Mouse (Mus musculus) cerebellum, adult 2 months (tissue): ENCODE data around the gene Egflam. TPM values are rescaled to one million over a fixed set of nuclear protein-coding genes. Genes with fewer than 3 reads are reported as not detected.
A peak's percentile ranks its signal among the peaks of the same experiment; 100 is the strongest.

ENCODE experiments used
- DNase-seq, 2 experiments: peaks; one replicate each; pipeline ENCODE4 v3.0.0; 2021
- H3K27ac ChIP-seq: fragments of 200-500 bp; 2 replicates; pipeline ENCODE4 v1.5.1; 2012; ENCODE audit warnings: low read length, control low read depth, inconsistent platforms; ENCODE audit not compliant: insufficient read depth
- H3K27me3 ChIP-seq: fragments of 200-500 bp; 2 replicates; pipeline ENCODE4 v1.6.1; 2012; ENCODE audit warnings: inconsistent platforms, mild to moderate bottlenecking, low read length, moderate library complexity; ENCODE audit not compliant: control insufficient read depth, insufficient read depth
- H3K4me1 ChIP-seq: fragments of 200-500 bp; 2 replicates; pipeline ENCODE4 v1.6.1; 2011; ENCODE audit warnings: low read length; ENCODE audit not compliant: control insufficient read depth, insufficient read depth
- H3K4me3 ChIP-seq: fragments of 200-500 bp; replicated peaks from 2 replicates; pipeline ENCODE3; 2011; ENCODE audit warnings: mild to moderate bottlenecking, low read depth, low read length, control low read depth; ENCODE audit not compliant: insufficient read depth
- CTCF ChIP-seq: fragments of 200-500 bp; IDR thresholded peaks from 2 replicates; pipeline ENCODE4 v1.5.1; 2011; ENCODE audit warnings: low read depth, mild to moderate bottlenecking, control low read depth, low read length, moderate library complexity, borderline replicate concordance; ENCODE audit not compliant: insufficient read depth
- POLR2A ChIP-seq: fragments of 200-500 bp; IDR thresholded peaks from 2 replicates; pipeline ENCODE4 v1.6.1; 2011; ENCODE audit warnings: low read length, control low read depth, borderline replicate concordance; ENCODE audit not compliant: insufficient read depth
- WGBS: fragments of 180-500 bp; shearing (Covaris S2); methylation state at CpG from one replicate; pipeline ENCODE4 v1.1.7; 2018; 5-methylcytosine and 5-hydroxymethylcytosine counted together
- polyA plus RNA-seq: library from polyadenylated mRNA; depleted of rRNA; stranded (reverse); fragments of >200 nt; gene quantifications from 2 replicates; pipeline ENCODE4 v1.2.3, GENCODE M21; 2012; rRNA removed

Egflam gene
- polyA plus RNA-seq, result 2.7 and 3.0 TPM in 2 replicates

DNA sequence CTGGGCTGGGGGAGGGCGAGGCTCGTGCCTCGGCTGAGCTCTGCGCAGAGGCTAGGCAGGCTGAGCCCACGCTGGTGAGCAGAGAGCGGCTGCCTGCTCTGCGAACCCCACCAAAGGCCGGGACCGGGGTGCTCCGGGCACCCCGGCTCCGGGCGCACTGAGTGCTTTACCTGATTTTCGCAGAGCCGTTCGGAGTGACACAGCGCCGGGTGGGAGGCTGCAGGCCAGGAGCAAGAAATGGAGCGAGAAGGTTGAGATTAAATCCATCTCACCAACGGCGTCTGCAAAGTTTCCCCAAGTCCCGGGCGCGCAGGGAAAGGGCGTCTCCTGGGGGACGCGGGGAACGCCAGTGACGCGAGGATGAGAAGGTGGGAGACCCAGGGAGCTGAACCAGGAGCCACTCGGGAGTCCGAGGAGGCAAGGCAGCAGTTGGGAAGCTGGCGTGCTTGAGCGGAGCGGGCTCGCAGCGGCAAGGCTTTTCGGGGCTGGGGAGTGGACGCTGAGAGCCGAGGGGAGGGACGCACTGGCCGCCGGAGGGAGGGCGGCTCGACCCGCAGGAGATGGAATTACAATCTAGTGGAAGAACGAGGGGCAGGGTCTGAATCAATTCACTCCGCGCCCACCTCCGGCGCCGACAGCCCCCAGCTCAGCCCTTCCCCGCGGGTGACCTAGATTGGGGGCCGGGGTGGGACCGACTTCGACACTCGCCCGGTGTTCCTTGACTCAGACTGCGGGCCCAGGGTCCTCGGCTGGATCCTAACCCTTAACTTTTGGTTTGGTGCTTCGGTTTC lies at the start of gene Egflam:
Gene Egflam, minus strand, starts transcription at position 578 of the 791 bp plus-strand sequence.
- Histone ChIP-seq H3K4me1 (no peaks in the 10 kb centered on the region), H3K4me3 (no peak within 1 kb of the TSS), H3K27me3 (no peaks in the 10 kb centered on the region; the same call in 1 of the 2 replicates), H3K27ac (no peak within 1 kb of the TSS)
- WGBS, result under 1% methylated on average over 62 of the region's 62 CpGs
- DNase-seq, result peak in 1 of 2 experiments; percentile 6
- no peak for TF ChIP-seq POLR2A
- TF ChIP-seq CTCF, result no peak

- H3K27ac ChIP-seq, result no peak overlapping the region
- H3K4me3 ChIP-seq, result no peak overlapping the region
- 65% methylated on average over 17 of the region's 17 CpGs for WGBS
- TF ChIP-seq CTCF, result no peak
- TF ChIP-seq POLR2A, result no peak
- DNase-seq, result no peak
- H3K27me3 ChIP-seq, result no peaks in the 10 kb centered on the region
- H3K4me1 ChIP-seq, result no peaks in the 10 kb centered on the region
Measured at GRCm38 (mm10) chr15:7443396-7444315, 45.5 kb upstream of the Egflam start.

DNA sequence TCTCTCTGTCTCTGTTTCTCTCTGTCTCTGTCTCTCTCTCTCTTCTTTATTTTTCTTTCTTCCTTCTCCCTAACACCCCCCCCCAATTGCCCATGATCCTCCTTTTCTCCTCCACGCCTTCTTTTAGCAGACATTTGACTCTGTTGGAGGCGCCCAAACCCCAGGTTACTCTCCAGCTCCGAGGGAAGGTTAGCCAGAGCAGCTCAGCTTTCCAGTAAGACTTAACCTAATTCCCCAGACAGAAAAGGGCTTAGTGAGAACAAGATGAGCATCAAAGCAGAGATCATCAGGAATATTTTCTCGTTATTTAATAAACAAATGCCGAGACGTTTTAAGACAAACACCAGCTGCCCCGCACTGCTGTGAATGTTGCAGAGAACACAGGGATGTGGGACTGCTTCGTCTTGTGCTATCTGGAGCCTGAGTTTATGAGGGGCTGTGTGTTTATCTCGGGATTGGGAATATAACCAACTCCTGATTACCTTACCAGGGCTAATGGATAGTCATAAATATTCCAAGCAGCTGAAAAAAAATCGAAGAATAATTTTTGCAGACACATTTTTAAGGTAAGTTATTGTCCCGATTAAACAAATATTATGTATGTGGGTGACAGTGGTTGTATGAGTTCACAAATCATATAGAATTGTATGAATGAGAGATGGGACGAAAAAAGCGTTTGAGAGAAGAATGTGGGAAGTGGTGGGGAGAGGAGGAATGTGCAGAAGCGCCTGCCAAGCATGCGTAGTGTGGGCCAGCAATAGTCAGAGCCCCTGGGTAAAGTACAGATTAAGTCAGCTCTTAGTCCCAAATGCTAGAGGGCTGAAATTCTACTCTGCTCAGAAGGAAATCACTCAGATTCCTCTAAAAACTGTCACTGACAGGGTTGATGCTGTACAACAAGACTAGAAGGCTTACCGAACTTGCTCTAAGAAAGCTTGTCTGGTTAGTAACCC lies 44.2 kb upstream of the Egflam start:
- no peaks in the 10 kb centered on the region for H3K27me3 ChIP-seq
- 65% methylated on average over 16 of the region's 16 CpGs for WGBS
- no peak overlapping the region for H3K27ac ChIP-seq
- H3K4me3 ChIP-seq, result no peak overlapping the region
- H3K4me1 ChIP-seq, result no peaks in the 10 kb centered on the region
- no peak for DNase-seq
- TF ChIP-seq POLR2A (no peak), CTCF (no peak)

GRCm38 (mm10) chr15:7424282-7424681 lies 26.1 kb upstream of the Egflam start:
- H3K27ac ChIP-seq, result no peak overlapping the region
- H3K4me3 ChIP-seq, result no peak overlapping the region
- no peaks in the 10 kb centered on the region for H3K4me1 ChIP-seq
- WGBS, result 29% methylated on average over 2 of the region's 2 CpGs
- TF ChIP-seq POLR2A, result no peak
- no peak for TF ChIP-seq CTCF
- H3K27me3 ChIP-seq, result no peaks in the 10 kb centered on the region
- DNase-seq, result no peak

DNA sequence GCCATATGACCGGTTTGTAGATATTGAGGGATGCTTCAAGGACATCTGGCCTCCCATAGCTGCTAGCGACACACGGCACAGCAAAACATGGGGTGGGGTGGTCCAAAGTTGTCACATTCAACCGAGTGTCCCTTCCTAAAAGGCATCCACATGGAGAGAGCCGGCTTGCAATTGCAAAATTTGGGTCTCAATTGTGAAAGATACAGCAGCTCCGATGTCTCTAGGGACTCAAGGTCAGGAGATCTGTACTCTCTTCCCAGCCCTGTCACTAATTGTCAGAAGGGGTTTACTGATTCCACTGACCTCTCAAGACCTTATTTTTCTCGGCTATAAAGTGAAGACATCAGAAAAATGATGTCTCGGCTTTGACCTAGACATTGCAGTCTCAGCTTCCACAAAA lies 6.3 kb upstream of the Egflam start:
- no peaks in the 10 kb centered on the region for H3K27me3 ChIP-seq
- H3K4me1 ChIP-seq, result no peaks in the 10 kb centered on the region
- 63% methylated on average over 8 of the region's 8 CpGs for WGBS

GRCm38 (mm10) chr15:7398609-7399540 lies 680 bp upstream of the Egflam start:
- H3K27me3 ChIP-seq, result no peaks in the 10 kb centered on the region; the same call in 1 of the 2 replicates
- no peak overlapping the region for H3K27ac ChIP-seq
- no peaks in the 10 kb centered on the region for H3K4me1 ChIP-seq
- H3K4me3 ChIP-seq, result no peak overlapping the region
- WGBS, result 11% methylated on average over 17 of the region's 17 CpGs
- no peak for DNase-seq
- TF ChIP-seq CTCF (no peak), POLR2A (no peak)

More for the DNA sequence above, 6.3 kb upstream of the Egflam start:
- TF ChIP-seq CTCF (no peak), POLR2A (no peak)
- no peak for DNase-seq
- Histone ChIP-seq H3K4me3 (no peak overlapping the region), H3K27ac (no peak overlapping the region)

DNA sequence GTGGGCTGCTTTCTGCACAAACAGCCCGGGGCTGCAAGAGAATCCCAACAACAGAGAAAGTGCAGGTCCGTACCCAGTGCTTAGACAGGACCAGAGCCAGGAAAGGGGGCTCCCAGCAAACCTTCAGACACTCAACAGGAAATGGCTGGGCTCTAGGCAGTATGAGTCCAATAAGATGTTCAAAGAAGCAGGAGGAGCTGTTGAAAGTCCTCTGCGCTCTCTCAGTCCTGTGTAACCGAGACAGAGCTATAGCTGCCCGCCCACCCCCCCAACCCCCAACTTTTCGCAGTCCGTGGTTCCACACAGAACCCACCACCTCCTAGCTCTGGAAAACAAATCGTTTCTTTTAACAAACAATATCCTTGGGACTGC lies 763 bp downstream of the Egflam start:
- Histone ChIP-seq H3K27ac (no peak overlapping the region), H3K4me1 (no peaks in the 10 kb centered on the region), H3K4me3 (no peak overlapping the region), H3K27me3 (no peaks in the 10 kb centered on the region; the same call in 1 of the 2 replicates)
- WGBS, result 4% methylated on average over 8 of the region's 8 CpGs
- DNase-seq, result no peak
- TF ChIP-seq CTCF (no peak), POLR2A (no peak)
